Mouse (Mus musculus) liver, embryonic 12.5 days (tissue): ENCODE results near the gene Znrf1. TPM values are rescaled to one million over a fixed set of nuclear protein-coding genes. Genes with fewer than 3 reads are reported as not detected.
"Not testable (repeated sequence)": the region's sequence is repeated elsewhere in the genome, so short reads cannot be mapped to it uniquely, and the experiment has no call there.

ENCODE experiments used
- ATAC-seq: fragments of 200-750 bp; cut with Nextera tagmentation; 2 replicates; pipeline ENCODE4 v1.8.0; 2017; ENCODE audit warnings: moderate number of reproducible peaks, mild to moderate bottlenecking, moderate library complexity
- H3K27ac ChIP-seq: fragments of 300-500 bp; sonication (generic); 2 replicates; pipeline ENCODE4 v1.5.1; 2016; ENCODE audit warnings: mild to moderate bottlenecking
- H3K27me3 ChIP-seq: fragments of 300-500 bp; sonication (generic); replicated peaks from 2 replicates; pipeline ENCODE4 v1.6.1; 2016; ENCODE audit warnings: mild to moderate bottlenecking, moderate library complexity
- H3K36me3 ChIP-seq: fragments of 300-500 bp; sonication (generic); 2 replicates; pipeline ENCODE4 v1.6.1; 2016; ENCODE audit warnings: mild to moderate bottlenecking, moderate library complexity
- H3K4me1 ChIP-seq: fragments of 300-500 bp; sonication (generic); 2 replicates; pipeline ENCODE4 v1.6.1; 2016
- H3K4me2 ChIP-seq: fragments of 300-500 bp; sonication (generic); 2 replicates; pipeline ENCODE4 v1.6.1; 2016; ENCODE audit warnings: mild to moderate bottlenecking, moderate library complexity
- H3K4me3 ChIP-seq: fragments of 300-500 bp; sonication (generic); 2 replicates; pipeline ENCODE4 v1.5.1; 2016; ENCODE audit warnings: mild to moderate bottlenecking, moderate library complexity
- H3K9ac ChIP-seq: fragments of 300-500 bp; sonication (generic); 2 replicates; pipeline ENCODE4 v1.6.1; 2016; ENCODE audit warnings: mild to moderate bottlenecking, moderate library complexity
- H3K9me3 ChIP-seq: fragments of 300-500 bp; sonication (generic); replicated peaks from 2 replicates; pipeline ENCODE4 v1.6.1; 2016; ENCODE audit warnings: mild to moderate bottlenecking, moderate library complexity
- WGBS: fragments of 180-500 bp; shearing (Covaris S2); methylation state at CpG from one replicate; pipeline ENCODE4 v1.1.7; 2016; ENCODE audit not compliant: insufficient replicate concordance; 5-methylcytosine and 5-hydroxymethylcytosine counted together
- polyA plus RNA-seq: library from polyadenylated mRNA; unstranded; fragments of >200 nt; fragmentation: Nextera tagmentation; extraction: Ambion mirVana; gene quantifications from 2 replicates; pipeline ENCODE4 v1.2.1, GENCODE M21; 2016

The Znrf1 gene
- polyA plus RNA-seq, 1 experiment from 2014 or later = 18.3 TPM

- Histone ChIP-seq H3K4me3 (peak within 1 kb of the TSS; percentile 79), H3K9me3 (no peaks in the 10 kb centered on the region), H3K4me2 (peak within 1 kb of the TSS; percentile 97), H3K4me1 (peaks cover 37% of the 10 kb centered on the region), H3K27me3 (0 out of 2 replicates have a peak, but pooled peaks cover 6% of the 10 kb centered on the region), H3K36me3 (no peaks in the 10 kb centered on the region), H3K9ac (peak within 1 kb of the TSS; percentile 82), H3K27ac (peak within 1 kb of the TSS; percentile 94)
- WGBS = under 1% methylated on average over 74 of the region's 75 CpGs
- peak; percentile 94 for ATAC-seq
Measured at GRCm38 (mm10) chr8:111643264-111644141, 107.6 kb downstream of the Znrf1 start, which contains the start of gene Zfp1. Gene Zfp1 (plus strand): TSS chr8:111643401.

GRCm38 (mm10) chr8:111644286-111645051, 108.6 kb downstream of the Znrf1 start:
- 21% methylated on average over 12 of the region's 12 CpGs for WGBS
- Histone ChIP-seq H3K4me1 (peaks cover 45% of the 10 kb centered on the region), H3K27ac (peak overlapping the region; percentile 94), H3K4me2 (peak overlapping the region; percentile 97), H3K9ac (peak overlapping the region; percentile 82), H3K4me3 (peak overlapping the region; percentile 79)
- not testable (repeated sequence) for H3K9me3 ChIP-seq, H3K36me3 ChIP-seq, H3K27me3 ChIP-seq, ATAC-seq

- no peaks in the 10 kb centered on the region for H3K36me3 ChIP-seq
- 75% methylated on average over 8 of the region's 8 CpGs for WGBS
- H3K9ac ChIP-seq = no peak overlapping the region
- no peak overlapping the region for H3K4me3 ChIP-seq
- H3K4me1 ChIP-seq = peaks cover 45% of the 10 kb centered on the region
- H3K9me3 ChIP-seq = no peaks in the 10 kb centered on the region
- 0 out of 2 replicates have a peak overlapping the region, but pooled peaks have one; percentile 2 for H3K4me2 ChIP-seq
- ATAC-seq = no peak
- no peak overlapping the region for H3K27ac ChIP-seq
- H3K27me3 ChIP-seq = no peaks in the 10 kb centered on the region
Measured at GRCm38 (mm10) chr8:111645715-111646114, 109.8 kb downstream of the Znrf1 start.

- no peak overlapping the region for H3K27ac ChIP-seq
- no peaks in the 10 kb centered on the region for H3K9me3 ChIP-seq
- no peaks in the 10 kb centered on the region for H3K27me3 ChIP-seq
- H3K36me3 ChIP-seq = no peaks in the 10 kb centered on the region
- peaks cover 31% of the 10 kb centered on the region for H3K4me1 ChIP-seq
- H3K9ac ChIP-seq = no peak overlapping the region
- H3K4me3 ChIP-seq = no peak overlapping the region
- ATAC-seq = no peak
- no peak overlapping the region for H3K4me2 ChIP-seq
- WGBS = 24% methylated on average over 2 of the region's 2 CpGs
Measured at GRCm38 (mm10) chr8:111648834-111649233, 112.9 kb downstream of the Znrf1 start.

GRCm38 (mm10) chr8:111650651-111651050, 114.8 kb downstream of the Znrf1 start:
- Histone ChIP-seq H3K4me3 (no peak overlapping the region), H3K4me2 (no peak overlapping the region), H3K4me1 (peaks cover 22% of the 10 kb centered on the region), H3K27ac (no peak overlapping the region), H3K9me3 (no peaks in the 10 kb centered on the region), H3K36me3 (no peaks in the 10 kb centered on the region), H3K9ac (no peak overlapping the region), H3K27me3 (no peaks in the 10 kb centered on the region)
- no peak for ATAC-seq
- 79% methylated on average over 3 of the region's 3 CpGs for WGBS

- no peaks in the 10 kb centered on the region for H3K9me3 ChIP-seq
- no peaks in the 10 kb centered on the region for H3K27me3 ChIP-seq
- H3K36me3 ChIP-seq = no peaks in the 10 kb centered on the region
- no peak overlapping the region for H3K27ac ChIP-seq
- H3K4me3 ChIP-seq = no peak overlapping the region
- WGBS = 82% methylated on average over 2 of the region's 2 CpGs
- ATAC-seq = no peak
- no peak overlapping the region for H3K9ac ChIP-seq
- no peak overlapping the region for H3K4me2 ChIP-seq
- peaks cover 17% of the 10 kb centered on the region for H3K4me1 ChIP-seq
Measured at GRCm38 (mm10) chr8:111653524-111653923, 117.6 kb downstream of the Znrf1 start.

- ATAC-seq = no peak
- H3K9ac ChIP-seq = no peak overlapping the region
- 29% methylated on average over 1 of the region's 1 CpGs for WGBS
- H3K4me3 ChIP-seq = no peak overlapping the region
- peaks cover 14% of the 10 kb centered on the region; the same call in 1 of the 2 replicates for H3K4me1 ChIP-seq
- no peaks in the 10 kb centered on the region for H3K27me3 ChIP-seq
- H3K4me2 ChIP-seq = no peak overlapping the region
- H3K36me3 ChIP-seq = peaks cover 7% of the 10 kb centered on the region
- no peaks in the 10 kb centered on the region for H3K9me3 ChIP-seq
- no peak overlapping the region for H3K27ac ChIP-seq
Measured at GRCm38 (mm10) chr8:111657312-111657854, 121.5 kb downstream of the Znrf1 start.

GRCm38 (mm10) chr8:111658819-111659423, 123.0 kb downstream of the Znrf1 start:
- Histone ChIP-seq H3K9me3 (no peaks in the 10 kb centered on the region), H3K9ac (peak overlapping the region; percentile 33; the same call in 1 of the 2 replicates), H3K36me3 (peaks cover 7% of the 10 kb centered on the region), H3K27me3 (no peaks in the 10 kb centered on the region), H3K4me1 (peaks cover 14% of the 10 kb centered on the region; the same call in 1 of the 2 replicates), H3K27ac (no peak overlapping the region), H3K4me3 (no peak overlapping the region), H3K4me2 (no peak overlapping the region)
- 43% methylated on average over 6 of the region's 6 CpGs for WGBS
- ATAC-seq = no peak

GRCm38 (mm10) chr8:111662473-111662872, 126.6 kb downstream of the Znrf1 start:
- 76% methylated on average over 3 of the region's 3 CpGs for WGBS
- Histone ChIP-seq H3K4me3 (no peak overlapping the region), H3K9ac (no peak overlapping the region), H3K36me3 (peaks cover 23% of the 10 kb centered on the region), H3K4me1 (peaks cover 6% of the 10 kb centered on the region; the same call in 1 of the 2 replicates), H3K9me3 (no peaks in the 10 kb centered on the region), H3K27ac (no peak overlapping the region), H3K4me2 (no peak overlapping the region), H3K27me3 (no peaks in the 10 kb centered on the region)
- no peak for ATAC-seq

GRCm38 (mm10) chr8:111666751-111667150, 130.9 kb downstream of the Znrf1 start:
- Histone ChIP-seq H3K36me3 (peaks cover 53% of the 10 kb centered on the region), H3K9me3 (0 out of 2 replicates have a peak, but pooled peaks cover 6% of the 10 kb centered on the region), H3K4me2 (no peak overlapping the region), H3K27ac (no peak overlapping the region), H3K4me1 (no peaks in the 10 kb centered on the region), H3K9ac (no peak overlapping the region), H3K4me3 (no peak overlapping the region), H3K27me3 (no peaks in the 10 kb centered on the region)
- 73% methylated on average over 2 of the region's 2 CpGs for WGBS
- no peak for ATAC-seq
